Mouse (Mus musculus): ENCODE measurements around the gene Ccdc33.

The Ccdc33 gene

DNA sequence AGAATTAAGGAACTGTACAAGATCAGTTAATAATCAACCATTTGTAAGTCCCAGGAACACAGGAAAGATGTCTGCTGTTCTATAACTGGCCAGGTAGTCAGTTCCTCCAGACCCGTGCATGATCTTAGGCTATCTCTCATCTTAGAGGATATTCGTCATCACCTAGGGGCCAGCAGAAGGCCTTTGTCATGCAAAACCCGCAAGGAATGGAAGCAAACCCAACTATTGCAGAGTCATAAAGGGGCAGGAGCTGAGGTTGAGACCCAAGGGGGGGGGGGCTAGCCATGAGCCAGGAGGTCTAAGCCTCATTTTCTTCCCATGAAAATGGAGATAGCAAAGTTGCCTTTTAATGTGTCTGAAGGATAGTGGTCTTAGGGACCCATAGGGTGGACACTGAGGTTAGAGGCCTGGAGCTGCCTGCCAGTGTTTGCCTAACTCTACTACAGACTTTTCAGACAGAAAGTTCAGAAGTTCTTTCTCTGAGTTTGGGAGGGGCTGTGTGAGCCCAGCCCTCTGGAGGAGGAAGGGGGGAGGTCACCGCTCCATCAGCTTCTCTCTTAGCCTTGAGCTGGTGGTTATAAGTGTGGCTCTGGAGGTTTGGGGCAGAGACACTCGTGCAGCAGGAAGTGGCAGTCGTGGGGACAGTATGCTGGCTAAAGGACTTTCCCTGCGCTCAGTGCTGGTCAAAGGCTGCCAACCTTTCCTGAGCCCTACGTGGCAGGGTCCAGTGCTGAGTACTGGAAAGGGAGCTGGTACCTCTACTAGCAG is 104.0 kb downstream of the Ccdc33 start:
- DNase-seq (ENCODE audit: inconsistent age in 2 of 2, low spot score in 1 of 2) = peak; percentile 93 to 98

DNA sequence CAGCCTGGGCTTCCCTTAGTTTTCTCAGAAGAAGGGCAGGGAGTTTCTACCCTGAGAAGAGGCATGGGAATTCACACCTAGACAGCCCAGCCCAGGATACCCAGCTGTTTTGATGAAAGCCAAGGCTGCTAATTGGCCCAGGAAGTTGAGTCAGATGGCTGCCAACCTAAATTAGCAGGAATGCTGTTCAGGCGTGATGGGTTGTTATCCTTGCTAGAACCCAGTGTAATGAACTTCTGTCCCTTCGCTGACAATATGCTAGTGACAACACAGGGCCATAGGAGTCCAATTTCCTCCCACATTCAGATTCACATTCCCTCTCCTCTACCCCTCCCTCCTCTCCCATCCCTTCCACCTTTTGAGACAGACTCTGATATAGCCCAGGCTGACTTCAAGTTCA is 105.7 kb downstream of the Ccdc33 start:
- DNase-seq (ENCODE audit: inconsistent age in 2 of 2, low spot score in 1 of 2) = no peak

DNA sequence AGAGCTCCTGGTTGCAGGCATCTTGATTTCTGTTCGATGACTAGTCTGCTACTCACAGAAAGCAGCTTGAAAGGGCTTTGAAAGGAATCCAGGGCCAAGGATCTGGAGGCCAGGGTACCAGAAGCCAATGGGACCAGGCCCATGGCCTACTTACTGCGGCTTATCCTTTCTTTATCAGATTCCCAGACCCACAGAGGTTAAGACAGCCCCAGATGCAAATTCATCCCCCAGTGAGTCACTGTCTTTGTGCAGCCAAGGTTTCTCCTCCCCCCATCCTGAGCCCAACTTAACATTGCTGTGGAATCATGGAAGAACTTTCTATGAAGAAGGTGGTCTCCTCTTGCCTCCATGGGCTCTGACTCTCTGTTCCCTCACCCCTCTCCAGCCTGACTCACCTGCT is 106.1 kb downstream of the Ccdc33 start:
- peak; percentile 81 to 90 for DNase-seq (ENCODE audit: inconsistent age in 2 of 2, low spot score in 1 of 2)

DNA sequence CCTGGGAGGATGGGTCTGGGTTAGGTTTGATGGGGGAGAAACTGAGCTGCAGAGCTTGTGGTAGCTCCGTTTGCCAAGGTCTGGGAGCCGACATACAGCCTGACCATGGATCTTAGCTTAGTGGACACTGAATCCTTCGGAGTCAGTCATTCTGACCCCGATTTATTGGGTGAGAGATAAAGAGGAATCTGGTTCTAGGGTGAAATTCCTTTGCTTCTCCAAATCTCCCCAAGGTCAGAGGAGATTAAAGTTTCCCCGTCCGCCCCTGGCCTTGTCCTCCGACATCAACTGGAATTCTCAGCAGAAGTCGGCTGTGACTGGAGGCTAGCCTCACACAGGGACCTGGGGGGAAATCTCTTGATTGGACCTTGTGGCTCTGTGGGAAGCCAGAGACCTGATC is 107.1 kb downstream of the Ccdc33 start:
- peak; percentile 78 to 90 for DNase-seq (ENCODE audit: inconsistent age in 2 of 2, low spot score in 1 of 2)

DNA sequence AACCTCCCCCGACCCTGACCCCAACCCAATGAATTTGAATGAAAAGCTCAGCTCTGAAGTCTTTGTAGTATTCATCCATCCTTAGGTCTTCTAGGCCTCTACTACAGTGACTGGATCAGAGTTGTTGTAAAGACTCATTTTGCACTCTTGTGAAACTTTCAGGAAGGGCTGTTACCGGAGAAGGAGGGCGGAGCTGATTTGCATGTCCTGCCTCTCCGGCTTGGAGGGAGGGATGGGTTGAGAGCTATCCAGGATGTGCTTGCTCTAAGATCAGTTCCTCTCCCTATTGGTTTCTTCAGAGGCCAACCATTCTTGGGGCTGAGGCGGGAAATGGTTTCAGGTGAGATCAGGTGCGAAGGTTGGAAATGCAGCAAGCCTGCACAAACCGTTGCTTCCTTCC is 107.6 kb downstream of the Ccdc33 start:
- DNase-seq (ENCODE audit: inconsistent age in 2 of 2, low spot score in 1 of 2) = peak; percentile 82 to 90

DNA sequence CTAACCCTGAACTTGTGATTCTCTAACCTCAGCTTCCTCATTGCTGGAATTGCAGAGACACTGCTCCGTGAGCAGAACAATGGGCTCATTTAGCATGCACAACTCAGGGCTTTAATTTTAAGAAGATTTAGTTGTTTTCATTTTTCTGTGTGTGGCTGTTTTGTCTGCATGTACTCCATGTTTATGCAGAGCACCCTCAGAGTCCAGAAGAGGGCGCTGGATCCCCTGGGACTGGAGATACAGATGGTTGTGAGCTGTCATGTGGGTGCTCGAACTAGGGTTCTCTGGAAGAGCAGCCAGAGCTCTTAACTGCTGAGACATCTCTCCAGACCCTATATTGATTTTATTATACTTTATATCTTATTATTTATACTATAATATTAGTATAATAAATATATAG is 109.0 kb downstream of the Ccdc33 start:
- peak in 1 of 2 experiments; percentile 71 for DNase-seq (ENCODE audit: inconsistent age in 2 of 2, low spot score in 1 of 2)

DNA sequence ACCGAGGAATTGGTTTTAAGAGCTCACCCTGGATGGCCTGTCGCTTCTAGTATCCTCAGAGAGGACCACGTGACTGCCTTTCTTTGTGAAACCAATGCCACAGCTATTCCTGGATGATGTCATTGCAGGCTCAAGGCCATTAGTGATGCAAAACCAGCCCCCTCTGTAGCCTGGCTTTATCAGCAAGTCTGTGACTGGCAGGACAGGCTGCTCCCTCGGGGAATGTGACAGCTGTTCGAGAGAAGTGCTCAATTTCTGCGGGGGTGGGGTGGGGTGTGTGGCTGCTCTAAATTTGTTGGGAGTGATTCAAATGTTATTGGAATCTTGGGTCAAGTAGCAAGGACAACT is 109.6 kb downstream of the Ccdc33 start:
- DNase-seq (ENCODE audit: inconsistent age in 2 of 2, low spot score in 1 of 2) = peak; percentile 96 to 97

DNA sequence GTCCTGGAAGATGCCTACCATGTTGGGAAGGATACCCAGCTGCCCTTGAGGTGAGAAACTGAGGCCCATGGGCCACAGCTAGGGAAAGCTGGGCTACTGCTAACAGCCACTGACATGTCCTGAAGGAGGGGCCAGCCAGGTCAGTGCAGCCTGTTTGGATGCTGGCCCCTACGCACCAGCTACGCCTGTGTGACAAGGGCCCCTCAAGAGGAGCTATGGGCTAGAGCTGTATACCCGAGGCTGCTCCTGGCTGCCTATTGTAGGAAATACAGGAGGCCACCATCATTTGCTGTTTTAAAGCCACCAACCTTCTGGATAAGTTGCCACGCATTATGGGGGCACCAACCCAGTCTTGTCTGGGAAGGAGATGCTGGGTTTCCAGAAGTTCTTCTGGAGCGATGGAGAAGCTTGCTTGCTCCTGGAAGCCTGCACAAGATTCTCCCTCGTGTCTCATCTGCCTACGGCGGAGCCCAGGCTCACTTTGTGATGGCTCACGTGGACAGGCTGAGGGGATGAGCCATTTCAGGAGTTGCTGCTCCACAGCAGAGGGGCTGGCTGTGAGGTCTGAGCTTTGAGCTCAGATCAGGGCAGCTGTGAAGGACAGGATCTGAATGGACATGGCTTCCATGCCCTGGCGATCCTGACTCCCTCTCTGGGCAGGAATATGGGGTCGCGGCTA is 110.1 kb downstream of the Ccdc33 start:
- DNase-seq (ENCODE audit: inconsistent age in 2 of 2, low spot score in 1 of 2) = peak in 1 of 2 experiments; percentile 50

DNA sequence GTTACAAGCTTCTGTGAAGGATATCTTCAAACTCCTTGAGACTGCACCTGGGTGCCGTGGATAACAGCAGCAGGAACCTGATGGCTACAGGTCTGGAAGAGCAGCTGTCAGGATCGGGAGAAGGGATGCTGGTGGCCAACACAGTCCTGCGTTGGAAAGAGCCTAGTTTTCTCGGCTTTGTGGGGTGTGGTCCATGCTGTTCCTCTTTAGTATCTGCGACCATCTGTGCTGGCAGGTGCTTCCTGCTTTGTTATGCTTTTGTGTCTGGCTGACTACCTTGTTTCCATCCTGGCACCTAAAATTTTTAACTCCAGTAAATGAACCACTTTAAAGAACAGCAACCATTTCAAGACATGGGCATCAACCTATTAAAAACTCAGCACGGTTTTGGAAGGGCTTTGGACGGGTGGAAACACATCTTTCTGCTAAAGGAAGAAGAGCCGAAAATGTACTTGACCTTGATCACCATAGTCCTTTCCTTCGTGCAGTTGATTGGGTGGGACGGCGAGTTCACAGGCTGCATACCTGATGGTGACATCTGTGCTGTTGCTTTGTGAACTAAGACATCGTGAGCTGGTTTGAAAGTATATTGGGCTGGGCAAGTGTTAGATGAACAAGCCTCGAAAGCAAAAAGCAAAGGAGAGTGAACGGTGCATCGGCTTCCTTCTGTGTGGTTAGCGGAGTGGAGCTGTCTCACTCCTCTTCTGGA is 112.7 kb downstream of the Ccdc33 start, which contains the start of gene Cyp11a1:
Gene Cyp11a1, plus strand, starts transcription at position 659 of the 709 bp plus-strand sequence.
- no peak for DNase-seq (ENCODE audit: inconsistent age in 2 of 2, low spot score in 1 of 2)

DNA sequence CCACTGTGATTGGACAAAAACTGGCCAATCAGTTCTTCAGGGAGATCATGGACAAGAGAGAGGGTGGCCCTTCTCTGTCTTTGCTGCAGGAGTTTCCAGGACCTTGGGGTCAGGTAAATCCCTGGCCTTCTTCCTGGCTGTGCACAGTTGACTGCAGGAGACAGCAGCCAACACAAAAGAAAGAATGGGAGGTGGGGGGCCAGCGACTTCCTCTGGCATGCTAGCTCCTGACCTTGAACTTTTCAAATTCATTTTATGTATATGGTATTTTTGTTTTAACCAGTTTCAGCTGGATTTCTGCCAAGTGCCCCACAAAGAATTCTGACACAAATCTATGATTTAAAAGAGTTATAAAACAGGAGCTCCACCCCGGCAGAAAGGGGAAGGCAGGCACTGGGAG is 115.4 kb downstream of the Ccdc33 start:
- peak; percentile 86 to 92 for DNase-seq (ENCODE audit: inconsistent age in 2 of 2, low spot score in 1 of 2)

DNA sequence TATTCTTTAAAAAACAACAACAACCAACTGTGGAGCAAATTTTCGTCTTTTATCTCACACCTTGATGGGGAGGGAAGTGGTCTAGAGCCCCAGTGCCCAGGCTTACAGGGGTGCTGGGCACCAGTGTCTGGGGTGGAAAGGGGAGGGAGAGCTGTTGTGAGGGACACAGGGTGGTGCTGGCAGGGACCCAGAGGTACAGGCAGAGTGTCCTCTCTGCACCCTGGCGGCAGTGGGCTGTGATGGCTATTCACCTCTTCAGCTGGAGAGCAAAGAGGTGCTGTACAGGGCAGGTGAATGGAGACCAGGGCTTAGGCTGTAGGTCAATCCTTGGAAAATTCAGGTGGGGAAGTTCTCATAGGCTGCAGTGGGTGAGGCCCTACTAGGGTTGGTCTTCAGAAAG is 118.9 kb downstream of the Ccdc33 start:
- DNase-seq (ENCODE audit: inconsistent age in 2 of 2, low spot score in 1 of 2) = peak; percentile 83 to 88

DNA sequence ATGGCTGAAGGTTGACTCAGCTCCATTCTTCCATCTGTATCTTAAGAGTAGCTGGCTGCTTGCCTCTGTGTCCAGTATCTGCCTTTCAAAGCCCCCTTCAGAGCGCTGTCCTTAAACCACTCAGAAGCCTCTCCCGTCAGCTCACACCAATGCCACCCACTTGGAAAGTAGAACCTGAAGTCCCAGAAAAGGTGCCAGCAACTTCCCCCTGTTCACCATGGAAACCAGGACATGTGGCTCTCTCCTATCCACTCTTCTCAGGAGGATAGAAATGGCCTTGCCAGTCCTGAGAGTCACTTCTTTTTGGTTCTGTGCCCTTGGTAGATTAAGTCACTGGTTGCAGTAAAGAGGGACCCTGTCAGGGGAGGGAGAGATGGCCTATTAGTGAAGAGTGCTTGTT is 119.9 kb downstream of the Ccdc33 start:
- DNase-seq (ENCODE audit: inconsistent age in 2 of 2, low spot score in 1 of 2) = peak; percentile 54 to 78

DNA sequence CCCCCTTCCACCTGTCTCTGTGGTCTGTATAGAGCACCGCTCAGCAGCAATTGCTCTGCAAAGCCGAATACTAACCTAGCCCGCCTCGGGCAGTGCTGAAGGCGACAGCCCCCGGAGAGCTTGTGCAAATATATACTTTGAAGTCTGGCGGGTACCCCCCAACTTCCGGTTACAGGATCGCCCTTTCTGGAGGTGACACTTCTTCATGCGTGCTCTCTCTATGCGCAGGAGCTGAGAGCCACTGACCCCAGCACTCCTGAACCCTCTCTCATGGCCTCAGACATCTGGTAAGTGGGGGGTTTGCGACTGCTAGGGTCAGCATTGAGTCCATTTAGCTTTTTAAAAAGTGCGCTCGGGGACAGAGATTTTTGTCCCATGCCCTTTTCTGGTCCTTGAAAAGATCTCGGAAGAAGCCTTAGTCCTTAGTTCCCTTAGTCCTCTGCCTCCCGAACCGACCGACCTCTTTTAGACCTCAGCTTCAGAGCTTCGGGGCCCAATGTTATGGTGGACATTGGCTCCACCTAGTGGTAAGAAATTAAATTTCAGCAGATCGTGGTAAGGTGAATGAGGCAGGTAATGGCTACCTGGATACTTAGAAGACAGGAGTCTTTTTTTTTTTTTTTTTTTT is 120.5 kb downstream of the Ccdc33 start:
- DNase-seq (ENCODE audit: inconsistent age in 2 of 2, low spot score in 1 of 2) = peak; percentile 73 to 87

DNA sequence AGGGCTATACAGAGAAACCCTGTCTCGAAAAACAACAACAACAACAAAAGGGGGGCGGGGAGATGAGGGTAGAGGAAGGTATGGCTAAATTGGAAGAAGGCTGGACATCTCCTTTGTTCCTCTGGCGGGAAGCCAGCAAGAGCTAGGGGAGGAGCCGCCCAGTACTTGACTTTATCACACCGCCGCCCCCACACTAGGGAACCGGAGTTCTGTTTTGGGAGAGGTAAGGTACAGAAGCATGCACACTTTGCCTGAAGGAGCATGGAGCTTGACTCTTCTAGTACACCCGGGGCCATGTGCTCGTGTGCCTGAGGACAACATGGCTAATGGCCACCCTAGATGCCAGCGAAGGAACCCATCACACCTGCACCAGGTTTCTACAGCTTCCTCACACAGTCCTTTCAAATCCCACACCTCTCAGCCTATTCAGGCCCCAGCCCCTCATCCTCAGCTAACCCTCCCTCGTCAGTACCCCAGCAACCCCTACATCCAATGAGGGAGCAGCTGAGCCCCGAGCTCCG is 121.1 kb downstream of the Ccdc33 start:
- DNase-seq (ENCODE audit: inconsistent age in 2 of 2, low spot score in 1 of 2) = no peak

DNA sequence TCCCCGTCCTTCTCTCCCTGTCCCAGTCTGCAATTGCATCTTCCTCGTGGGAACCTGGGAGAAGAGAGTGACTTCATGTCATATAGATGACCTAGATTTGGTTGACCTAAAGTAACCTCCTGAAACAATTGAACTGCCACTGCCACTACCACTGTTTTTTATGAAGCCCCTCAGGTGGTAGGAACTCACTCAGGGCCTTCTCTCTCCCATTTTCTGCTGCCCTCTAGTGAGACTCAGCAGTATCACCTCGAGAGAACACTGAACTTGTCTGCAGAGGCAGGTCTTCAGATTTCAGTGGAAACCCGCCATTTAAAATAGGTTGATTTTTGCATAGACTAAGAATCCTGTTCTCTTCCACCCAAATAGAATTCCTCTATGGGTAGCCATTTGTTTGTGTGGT is 123.3 kb downstream of the Ccdc33 start:
- peak in 1 of 2 experiments; percentile 62 for DNase-seq (ENCODE audit: inconsistent age in 2 of 2, low spot score in 1 of 2)

DNA sequence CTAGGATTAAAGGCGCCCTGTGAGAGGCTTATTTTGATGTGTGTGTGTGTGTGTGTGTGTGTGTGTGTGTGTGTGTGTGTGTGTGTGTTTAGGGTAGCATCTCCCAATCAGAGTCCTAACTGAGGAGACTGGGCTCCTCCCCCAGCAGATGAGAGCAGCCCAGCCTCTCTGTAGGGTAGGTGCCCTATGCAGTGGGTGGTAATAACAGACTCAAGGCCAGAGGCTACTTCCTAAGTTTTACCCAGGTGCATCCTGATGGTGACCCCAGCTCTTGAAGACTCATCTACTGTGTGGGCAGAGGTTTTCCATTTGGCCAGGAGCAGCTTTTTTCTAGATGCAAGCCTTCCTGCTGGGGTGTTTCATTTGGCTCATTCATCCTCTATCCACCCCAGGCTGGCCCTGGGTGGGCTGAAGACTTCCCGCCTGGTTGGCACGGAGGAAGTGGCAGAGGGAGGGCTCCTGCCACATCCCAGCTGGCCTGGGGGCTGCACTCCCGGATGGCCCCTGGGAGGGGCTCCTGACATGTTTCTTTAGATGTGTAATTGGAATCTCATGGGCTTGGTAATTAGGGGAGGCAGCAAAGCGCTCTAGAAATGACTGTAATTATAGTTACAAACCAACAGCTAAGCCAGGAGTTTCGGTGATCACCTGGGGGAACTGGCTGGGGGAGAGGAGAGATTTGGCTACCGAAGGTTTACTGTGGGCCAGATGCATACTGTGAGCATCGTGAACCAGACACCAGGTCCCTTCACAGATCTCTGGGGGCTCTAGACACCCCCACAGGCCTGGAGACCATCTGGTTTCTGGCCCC is 125.6 kb downstream of the Ccdc33 start:
- DNase-seq (ENCODE audit: inconsistent age in 2 of 2, low spot score in 1 of 2) = no peak

DNA sequence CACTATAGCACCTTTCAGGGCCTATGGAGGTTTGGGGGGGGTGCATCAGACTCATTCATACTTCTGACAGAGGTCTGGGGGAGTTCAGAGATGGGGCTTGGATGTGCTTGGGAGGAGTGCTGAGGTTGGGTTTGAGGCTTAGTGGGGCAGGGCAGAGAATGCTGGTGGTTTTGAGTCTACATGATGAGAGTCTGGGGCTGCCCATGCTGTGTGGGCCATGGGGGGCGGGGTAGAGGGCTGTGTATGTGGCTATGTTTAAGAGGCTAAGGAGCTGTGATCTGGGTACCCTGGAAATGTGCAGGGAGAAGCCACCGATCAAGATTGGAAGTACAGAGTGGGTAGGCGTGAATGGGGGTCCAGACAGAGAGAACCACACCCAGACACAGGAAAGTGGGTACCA is 126.6 kb downstream of the Ccdc33 start:
- DNase-seq (ENCODE audit: inconsistent age in 2 of 2, low spot score in 1 of 2) = no peak

DNA sequence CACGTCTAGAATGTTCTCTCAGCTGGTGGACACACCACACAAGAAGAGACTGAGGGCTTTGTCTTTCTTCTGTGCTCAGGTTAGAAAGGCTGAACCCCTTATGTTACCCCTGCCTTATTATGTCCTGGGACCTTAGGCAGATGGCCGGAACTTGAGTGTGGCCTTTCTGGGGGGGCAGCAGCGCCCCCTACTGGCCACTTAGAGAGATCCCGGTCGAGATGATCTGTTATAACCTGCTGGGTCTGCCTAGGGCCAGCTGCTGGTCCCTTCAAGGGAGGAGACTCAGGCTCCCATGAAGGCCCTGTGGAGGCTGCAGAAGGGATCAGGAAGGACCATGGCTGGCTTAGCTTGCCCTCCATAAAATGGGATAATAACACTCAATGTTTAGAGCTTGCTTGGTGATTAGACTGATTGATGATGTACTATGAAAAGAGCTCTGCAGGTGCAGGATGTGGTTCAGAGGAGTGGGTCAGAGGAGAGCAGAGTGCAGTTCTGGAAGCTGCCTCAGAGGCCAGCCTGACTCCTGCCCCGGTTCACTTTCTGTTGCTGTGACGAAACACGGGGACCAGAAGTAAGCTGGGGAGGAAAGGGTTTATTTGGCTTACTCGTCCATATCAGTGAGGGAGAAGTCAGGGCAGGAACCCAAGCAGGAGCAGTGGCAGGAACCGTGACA is 128.0 kb downstream of the Ccdc33 start:
- peak; percentile 64 to 83 for DNase-seq (ENCODE audit: inconsistent age in 2 of 2, low spot score in 1 of 2)

DNA sequence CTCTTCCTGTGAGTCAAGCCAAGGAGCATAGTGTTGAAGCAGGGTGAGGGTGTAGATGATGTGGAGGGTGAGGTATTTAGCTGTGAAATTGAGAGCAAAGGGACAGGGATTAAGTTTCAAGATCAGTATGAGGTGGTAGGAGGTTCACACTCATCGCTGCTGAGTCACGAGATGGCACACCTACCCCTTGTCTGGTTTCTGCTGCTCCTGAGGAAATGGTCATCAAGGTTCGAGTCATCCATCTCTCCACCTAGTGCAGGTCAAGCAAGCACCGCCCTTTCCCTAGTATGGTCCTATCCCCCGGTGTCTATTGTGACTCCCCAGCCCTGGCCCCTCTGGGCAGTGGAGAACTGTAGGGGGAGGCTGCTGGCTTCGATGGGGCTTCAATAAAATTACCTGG is 129.3 kb downstream of the Ccdc33 start:
- DNase-seq (ENCODE audit: inconsistent age in 2 of 2, low spot score in 1 of 2) = no peak

DNA sequence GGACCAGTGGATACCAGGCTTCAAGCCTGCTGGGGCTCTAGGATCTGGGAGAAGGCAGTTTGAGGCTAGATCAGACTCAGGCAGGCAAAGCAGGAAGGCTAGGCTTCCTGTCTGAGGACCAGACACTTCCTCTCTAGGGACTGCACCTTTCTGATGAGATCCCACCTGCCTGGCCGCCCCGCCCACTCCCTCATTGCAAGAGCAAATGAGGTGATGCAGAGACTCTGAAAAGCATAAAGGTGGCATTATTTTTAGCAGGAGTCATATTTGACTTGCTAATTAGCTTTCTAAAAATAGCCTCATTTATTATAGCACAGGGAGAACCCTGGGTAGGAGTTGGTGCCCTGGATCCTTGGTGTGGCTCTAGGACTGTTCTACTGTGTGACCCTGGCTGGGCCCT is 130.5 kb downstream of the Ccdc33 start:
- no peak for DNase-seq (ENCODE audit: inconsistent age in 2 of 2, low spot score in 1 of 2)
